ENCODE assay signal across 8 mouse cellular contexts in genomic region chr16:92544264-92544663, GRCm38 (mm10). TPM values are rescaled to one million over a fixed set of nuclear protein-coding genes. Genes with fewer than 3 reads are reported as not detected.
A peak's percentile ranks its signal among the peaks of the same experiment; 100 is the strongest.
DNase-seq lines count a peak whose midpoint lies in the region; ATAC-seq and TF ChIP-seq lines count a peak whose summit lies in the region.

No protein-coding gene starts in this region.

- ATAC-seq in heart, postnatal 0 days (ENCODE audit: insufficient read depth, low read depth), result no peak

- WGBS in heart, postnatal 0 days, result 27% methylated on average over 1 of the region's 1 CpGs

- no peaks in the 10 kb centered on the region for H3K36me3 ChIP-seq in heart, postnatal 0 days (replicated peaks; ENCODE audit: control insufficient read depth, insufficient read depth, low read length)

- H3K4me1 ChIP-seq in heart, postnatal 0 days (ENCODE audit: control insufficient read depth, insufficient read depth), result no peaks in the 10 kb centered on the region

- H3K9me3 ChIP-seq in heart, postnatal 0 days (replicated peaks; ENCODE audit: control insufficient read depth, low read length), result no peaks in the 10 kb centered on the region

- no peak for DNase-seq in heart, postnatal 0 days (ENCODE audit: low spot score)
- DNase-seq in heart, adult 11 months, result no peak
- DNase-seq in urinary bladder, postnatal 25 days (ENCODE audit: low spot score), result peak; percentile 12
- DNase-seq in urinary bladder, adult 2 months (ENCODE audit: low spot score), result no peak
- peak; percentile 29 for DNase-seq in embryo, embryonic 9.5 days (ENCODE audit: extremely low spot score)
- DNase-seq in lung, postnatal 25 days (ENCODE audit: low spot score), result peak; percentile 66
- DNase-seq in right cerebral cortex, postnatal 4 days, result no peak
- DNase-seq in frontal cortex, postnatal 36 days (ENCODE audit: low spot score in 2 of 2), result no peak

- TF ChIP-seq CTCF in heart, postnatal 0 days (IDR thresholded peaks at IDR 0.05; ENCODE audit: low read depth), result peak; percentile 66

- no peak overlapping the region for H3K27ac ChIP-seq in heart, postnatal 0 days (ENCODE audit: low read depth)

- no peak overlapping the region for H3K4me3 ChIP-seq in heart, postnatal 0 days (ENCODE audit: low read depth, low read length)

- no peaks in the 10 kb centered on the region for H3K27me3 ChIP-seq in heart, postnatal 0 days (ENCODE audit: control insufficient read depth, insufficient read depth, low read length)

- TF ChIP-seq EP300 in heart, postnatal 0 days (IDR thresholded peaks at IDR 0.05; ENCODE audit: low read depth), result no peak

- H3K9ac ChIP-seq in heart, postnatal 0 days (replicated peaks; ENCODE audit: low read depth, low read length), result no peak overlapping the region

- H3K4me2 ChIP-seq in heart, postnatal 0 days (ENCODE audit: low read depth, low read length), result no peak overlapping the region

RNA-seq across cellular contexts. Expression of gene Clic6, which starts 58.7 kb away (rescaled TPM):
- total RNA-seq in heart, postnatal 0 days (2014; rRNA removed; ENCODE audit: low replicate concordance), result 0.38 and 3.6 TPM in 2 replicates
- polyA plus RNA-seq in heart, postnatal 0 days (2015; fragmentation: Nextera tagmentation; extraction: Ambion mirVana), result 1.1 and 1.7 TPM in 2 replicates
- 0.25 and 0.27 TPM in 2 replicates for polyA plus RNA-seq in urinary bladder, adult 2 months (2012; rRNA removed)

Comparison
In these comparisons a context has a peak if more than half of its experiments do, and no peak if none do; other contexts are left out.
1. DNase-seq: peak in urinary bladder, postnatal 25 days (single experiment), embryo, embryonic 9.5 days (single experiment) and lung, postnatal 25 days (single experiment); none in heart, postnatal 0 days (single experiment), heart, adult 11 months (single experiment), urinary bladder, adult 2 months (single experiment), right cerebral cortex, postnatal 4 days (single experiment) and frontal cortex, postnatal 36 days (0 of 2).